Mouse (Mus musculus): ENCODE measurements around the gene Stra6.

GRCm38 (mm10) chr9:58043496-58044017, 20.0 kb upstream of the Stra6 start:
- TF ChIP-seq CTCF (IDR thresholded peaks at IDR 0.05; ENCODE audit: control insufficient read depth, insufficient read depth, low read length) (no peak), POLR2A (IDR thresholded peaks at IDR 0.05; ENCODE audit: borderline replicate concordance, control insufficient read depth, low read depth, low read length) (no peak)

Data from bone marrow, adult 2 months (tissue).